Mouse (Mus musculus) thymus, postnatal 25 days (tissue): Measurements from ENCODE around the gene Wnk1.
A peak's percentile ranks its signal among the peaks of the same experiment; 100 is the strongest.

ENCODE experiments used
- DNase-seq: peaks from one replicate; pipeline ENCODE4 v3.0.0; 2022

Gene Wnk1

GRCm38 (mm10) chr6:119902204-119903080 is 136.0 kb downstream of the Wnk1 start, which contains the start of gene Rad52:
Rad52 (plus strand) TSS chr6:119902698.
- DNase-seq, result peak; percentile 86

- DNase-seq, result no peak
These were observed 145.8 kb downstream of the Wnk1 start for GRCm38 (mm10) chr6:119892711-119893110.

- DNase-seq, result no peak
These were observed 155.3 kb downstream of the Wnk1 start for GRCm38 (mm10) chr6:119883151-119883550.
